Mouse (Mus musculus) neutrophil, adult 5-6 weeks (primary cell): Measurements from ENCODE around the gene Naif1. TPM values are rescaled to one million over a fixed set of nuclear protein-coding genes. Genes with fewer than 3 reads are reported as not detected.
"Not testable (repeated sequence)": the region's sequence is repeated elsewhere in the genome, so short reads cannot be mapped to it uniquely, and the experiment has no call there.

Source experiments
- ATAC-seq: fragments of 151-379, 151-347 bp; 2 replicates; pipeline ENCODE4 v1.8.0; 2017; ENCODE audit warnings: mild to moderate bottlenecking, moderate TSS enrichment; ENCODE audit not compliant: insufficient number of reproducible peaks, poor library complexity, low FRiP score, severe bottlenecking; ENCODE audit errors: extremely low read depth
- total RNA-seq: library from RNA; stranded (forward); fragments of 200-1000 nt; gene quantifications from 2 replicates; pipeline ENCODE4 v1.2.3, GENCODE M21; 2017

Gene Naif1
- total RNA-seq, 1 experiment from 2014 or later, result 6.1 TPM

- ATAC-seq, result peak; percentile 74
Observed at GRCm38 (mm10) chr2:32487124-32487623, 36.9 kb downstream of the Naif1 start.

GRCm38 (mm10) chr2:32488679-32489078, 38.4 kb downstream of the Naif1 start:
- peak; percentile 63 for ATAC-seq

- ATAC-seq, result not testable (repeated sequence)
Observed at GRCm38 (mm10) chr2:32490730-32491129, 40.5 kb downstream of the Naif1 start.

- ATAC-seq, result no peak
Observed at GRCm38 (mm10) chr2:32492661-32493060, 42.4 kb downstream of the Naif1 start.

GRCm38 (mm10) chr2:32493301-32493701, 43.0 kb downstream of the Naif1 start:
- peak; percentile 25 for ATAC-seq

- ATAC-seq, result no peak
Observed at GRCm38 (mm10) chr2:32494522-32494921, 44.3 kb downstream of the Naif1 start.

- ATAC-seq, result peak; percentile 81
Observed at GRCm38 (mm10) chr2:32495185-32495726, 45.0 kb downstream of the Naif1 start.

GRCm38 (mm10) chr2:32496190-32496589, 45.9 kb downstream of the Naif1 start:
- ATAC-seq, result no peak

- no peak for ATAC-seq
Observed at GRCm38 (mm10) chr2:32499365-32499764, 49.1 kb downstream of the Naif1 start.

- ATAC-seq, result no peak
Observed at GRCm38 (mm10) chr2:32500461-32500860, 50.2 kb downstream of the Naif1 start.

- no peak for ATAC-seq
Observed at GRCm38 (mm10) chr2:32501754-32502324, 51.6 kb downstream of the Naif1 start.

GRCm38 (mm10) chr2:32502843-32503242, 52.6 kb downstream of the Naif1 start:
- no peak for ATAC-seq

GRCm38 (mm10) chr2:32503588-32503987, 53.3 kb downstream of the Naif1 start:
- ATAC-seq, result no peak

- ATAC-seq, result no peak
Observed at GRCm38 (mm10) chr2:32505536-32505935, 55.3 kb downstream of the Naif1 start.

Other genes with a start within 250 kb of the Naif1 start
- gene Pomt1, start 213.9 kb upstream of the Naif1 start, total RNA-seq, result 11.6 and 18.3 TPM in 2 replicates
- gene Uck1, start 190.3 kb upstream of the Naif1 start, total RNA-seq, result 26.0 and 30.3 TPM in 2 replicates
- 70.1 and 88.5 TPM in 2 replicates for gene Golga2, start 163.1 kb upstream of the Naif1 start, total RNA-seq
- gene Swi5, start 162.4 kb upstream of the Naif1 start, total RNA-seq, result 82.5 and 89.9 TPM in 2 replicates
- gene Ciz1, start 98.1 kb upstream of the Naif1 start, total RNA-seq, result 120 and 134 TPM in 2 replicates
- not detected in 2 replicates for gene Dnm1, start 97.1 kb upstream of the Naif1 start, total RNA-seq
- gene 1110008P14Rik, start 68.5 kb upstream of the Naif1 start, total RNA-seq, result 31.8 and 39.5 TPM in 2 replicates
- gene Lcn2, start 62.2 kb upstream of the Naif1 start, total RNA-seq, result 246 and 252 TPM in 2 replicates
- gene Ptges2, start 54.6 kb upstream of the Naif1 start, total RNA-seq, result 2.9 and 4.1 TPM in 2 replicates
- gene Slc25a25, start 988 bp downstream of the Naif1 start, total RNA-seq, result 15.2 and 17.8 TPM in 2 replicates
- gene Fam102a, start 84.9 kb downstream of the Naif1 start, total RNA-seq, result 36.8 and 38.4 TPM in 2 replicates
- gene Dpm2, start 120.4 kb downstream of the Naif1 start, total RNA-seq, result 38.6 and 47.6 TPM in 2 replicates
- gene Pip5kl1, start 124.3 kb downstream of the Naif1 start, total RNA-seq, result 1.3 and 1.4 TPM in 2 replicates
- not detected in 2 replicates for gene 9430097D07Rik, start 125.2 kb downstream of the Naif1 start, total RNA-seq
- gene St6galnac4, start 136.6 kb downstream of the Naif1 start, total RNA-seq, result 13.6 and 16.9 TPM in 2 replicates
- 4.7 and 5.4 TPM in 2 replicates for gene St6galnac6, start 149.3 kb downstream of the Naif1 start, total RNA-seq
- not detected in 2 replicates for gene Ak1, start 171.3 kb downstream of the Naif1 start, total RNA-seq
- 0.25 TPM in 1 of 2 replicates, not detected in the other for gene Eng, start 196.1 kb downstream of the Naif1 start, total RNA-seq